Mouse (Mus musculus) lung, postnatal 10 days (tissue): ENCODE results near the gene Pigu.

ENCODE experiments used
- DNase-seq: peaks from one replicate; pipeline ENCODE4 v3.0.0; 2021

Pigu gene

GRCm38 (mm10) chr2:155284647-155285046, 72.6 kb downstream of the Pigu start:
- DNase-seq: peak; percentile 67

GRCm38 (mm10) chr2:155283793-155284192, 73.4 kb downstream of the Pigu start:
- DNase-seq: peak; percentile 59

GRCm38 (mm10) chr2:155280116-155280515, 77.1 kb downstream of the Pigu start:
- DNase-seq: no peak

- no peak for DNase-seq
Measured at GRCm38 (mm10) chr2:155279163-155279562, 78.1 kb downstream of the Pigu start.

- DNase-seq: peak; percentile 67
Measured at GRCm38 (mm10) chr2:155278361-155278760, 78.9 kb downstream of the Pigu start.

- DNase-seq: peak; percentile 8
Measured at GRCm38 (mm10) chr2:155277721-155278120, 79.5 kb downstream of the Pigu start.

GRCm38 (mm10) chr2:155276621-155277175, 80.5 kb downstream of the Pigu start:
- DNase-seq: peak; percentile 74

GRCm38 (mm10) chr2:155276195-155276594, 81.0 kb downstream of the Pigu start, which contains the start of gene Map1lc3a:
Map1lc3a (plus strand) TSS chr2:155276297.
- peak; percentile 98 for DNase-seq

GRCm38 (mm10) chr2:155273603-155274002, 83.6 kb downstream of the Pigu start:
- no peak for DNase-seq

- DNase-seq: no peak
Measured at GRCm38 (mm10) chr2:155272396-155273170, 84.6 kb downstream of the Pigu start.

- DNase-seq: peak; percentile 42
Measured at GRCm38 (mm10) chr2:155271957-155272356, 85.3 kb downstream of the Pigu start.

GRCm38 (mm10) chr2:155266896-155267295, 90.3 kb downstream of the Pigu start:
- DNase-seq: no peak

- DNase-seq: no peak
Measured at GRCm38 (mm10) chr2:155265526-155265925, 91.7 kb downstream of the Pigu start.

GRCm38 (mm10) chr2:155249588-155249987, 107.6 kb downstream of the Pigu start:
- DNase-seq: no peak

- no peak for DNase-seq
Measured at GRCm38 (mm10) chr2:155248718-155249117, 108.5 kb downstream of the Pigu start.

- no peak for DNase-seq
Measured at GRCm38 (mm10) chr2:155248206-155248605, 109.0 kb downstream of the Pigu start.

- DNase-seq: no peak
Measured at GRCm38 (mm10) chr2:155246231-155246630, 111.0 kb downstream of the Pigu start.

- peak; percentile 24 for DNase-seq
Measured at GRCm38 (mm10) chr2:155242296-155242855, 114.9 kb downstream of the Pigu start.

GRCm38 (mm10) chr2:155240915-155241314, 116.3 kb downstream of the Pigu start:
- peak; percentile 58 for DNase-seq

- DNase-seq: no peak
Measured at GRCm38 (mm10) chr2:155237276-155237675, 120.0 kb downstream of the Pigu start.

- DNase-seq: peak; percentile 99
Measured at GRCm38 (mm10) chr2:155236362-155236992, 120.8 kb downstream of the Pigu start, which contains the start of gene Dynlrb1. Dynlrb1 (plus strand) TSS chr2:155236533.

- no peak for DNase-seq
Measured at GRCm38 (mm10) chr2:155235746-155236361, 121.4 kb downstream of the Pigu start.
